Comparison of ENCODE assay signal across 35 mouse cellular contexts in the genomic region with DNA sequence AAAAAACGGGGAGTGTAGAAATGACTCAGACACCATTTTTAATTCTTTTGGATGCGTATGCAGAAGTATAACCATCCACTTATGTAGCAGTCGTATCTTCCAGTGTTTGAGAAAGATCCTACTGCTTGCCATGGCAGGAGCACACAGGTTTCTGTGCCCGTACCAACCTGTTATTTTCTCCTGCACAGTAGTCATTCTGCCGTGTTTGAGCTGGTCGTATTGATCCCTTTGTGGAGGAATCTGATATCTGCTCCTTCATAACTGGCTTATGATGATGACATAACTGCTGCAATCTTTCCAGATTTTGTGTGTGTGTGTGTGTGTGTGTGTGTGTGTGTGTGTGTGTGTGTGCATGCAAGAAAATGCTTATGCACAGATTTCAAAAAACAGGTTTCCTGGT.
"Had no signal": no experiment of that assay in that cellular context is flagged by ENCODE, and none has a peak within 500 bp of the region (broad histone marks: within the 10 kb centered on the region; RNA-seq: fewer than 3 reads in every experiment).

No protein-coding gene starts in this region.

- ATAC-seq: hindbrain, embryonic 16.5 days; hindbrain, postnatal 0 days; inflammation-experienced regulatory T-cells, adult 6 months; intestine, embryonic 15.5 days; intestine, embryonic 16.5 days; intestine, postnatal 0 days had no signal

- H3K27me3 ChIP-seq: heart, embryonic 12.5 days; heart, embryonic 13.5 days; heart, embryonic 15.5 days; hindbrain, embryonic 12.5 days; hindbrain, embryonic 13.5 days; hindbrain, embryonic 15.5 days; intestine, embryonic 15.5 days; kidney, embryonic 15.5 days had no signal

- H3K4me3 ChIP-seq: heart, embryonic 10.5 days; heart, embryonic 12.5 days; heart, embryonic 13.5 days; heart, embryonic 15.5 days; hindbrain, embryonic 10.5 days; hindbrain, embryonic 12.5 days; hindbrain, embryonic 13.5 days; hindbrain, embryonic 15.5 days; intestine, embryonic 15.5 days; kidney, embryonic 15.5 days; layer of hippocampus, adult 2 months; left cerebral cortex, adult 2 months had no signal

- H3K36me3 ChIP-seq: heart, embryonic 15.5 days; intestine, embryonic 15.5 days had no signal

- H3K9ac ChIP-seq: heart, embryonic 12.5 days; heart, embryonic 13.5 days; heart, embryonic 15.5 days; hindbrain, embryonic 12.5 days; hindbrain, embryonic 13.5 days; hindbrain, embryonic 14.5 days; hindbrain, embryonic 15.5 days; intestine, embryonic 15.5 days; kidney, embryonic 15.5 days had no signal

- H3K4me1 ChIP-seq: hindbrain, embryonic 12.5 days; hindbrain, embryonic 13.5 days had no signal

- H3K4me2 ChIP-seq: heart, embryonic 11.5 days; heart, embryonic 12.5 days; heart, embryonic 13.5 days; heart, embryonic 15.5 days; hindbrain, embryonic 12.5 days; hindbrain, embryonic 13.5 days; hindbrain, embryonic 14.5 days; hindbrain, embryonic 15.5 days; intestine, embryonic 15.5 days; kidney, embryonic 15.5 days had no signal

- H3K9me3 ChIP-seq: heart, embryonic 10.5 days; heart, embryonic 12.5 days; heart, embryonic 13.5 days; heart, embryonic 15.5 days; hindbrain, embryonic 10.5 days; hindbrain, embryonic 12.5 days; hindbrain, embryonic 13.5 days; hindbrain, embryonic 15.5 days; intestine, embryonic 15.5 days; kidney, embryonic 15.5 days had no signal

- H3K27ac ChIP-seq: heart, embryonic 10.5 days; heart, embryonic 13.5 days; heart, embryonic 15.5 days; hindbrain, embryonic 10.5 days; hindbrain, embryonic 12.5 days; hindbrain, embryonic 13.5 days; hindbrain, embryonic 14.5 days; hindbrain, embryonic 15.5 days; hindbrain, postnatal 0 days; intestine, embryonic 15.5 days; kidney, embryonic 15.5 days; kidney, postnatal 0 days; layer of hippocampus, adult 2 months had no signal

- DNase-seq: heart, postnatal 10 days; heart, postnatal 14 days; heart, postnatal 36 days; heart, postnatal 4 days; kidney, adult 11 months; kidney, adult 18-20 months; kidney, adult 2 months; kidney, adult 8-10 months; kidney, adult 9 months; kidney, postnatal 10 days; kidney, postnatal 14 days; kidney, postnatal 25 days; kidney, postnatal 36 days; kidney, postnatal 4 days; layer of hippocampus, adult 9-11 months had no signal
